Comparison of ENCODE assay signal across 8 mouse cellular contexts in the genomic region with DNA sequence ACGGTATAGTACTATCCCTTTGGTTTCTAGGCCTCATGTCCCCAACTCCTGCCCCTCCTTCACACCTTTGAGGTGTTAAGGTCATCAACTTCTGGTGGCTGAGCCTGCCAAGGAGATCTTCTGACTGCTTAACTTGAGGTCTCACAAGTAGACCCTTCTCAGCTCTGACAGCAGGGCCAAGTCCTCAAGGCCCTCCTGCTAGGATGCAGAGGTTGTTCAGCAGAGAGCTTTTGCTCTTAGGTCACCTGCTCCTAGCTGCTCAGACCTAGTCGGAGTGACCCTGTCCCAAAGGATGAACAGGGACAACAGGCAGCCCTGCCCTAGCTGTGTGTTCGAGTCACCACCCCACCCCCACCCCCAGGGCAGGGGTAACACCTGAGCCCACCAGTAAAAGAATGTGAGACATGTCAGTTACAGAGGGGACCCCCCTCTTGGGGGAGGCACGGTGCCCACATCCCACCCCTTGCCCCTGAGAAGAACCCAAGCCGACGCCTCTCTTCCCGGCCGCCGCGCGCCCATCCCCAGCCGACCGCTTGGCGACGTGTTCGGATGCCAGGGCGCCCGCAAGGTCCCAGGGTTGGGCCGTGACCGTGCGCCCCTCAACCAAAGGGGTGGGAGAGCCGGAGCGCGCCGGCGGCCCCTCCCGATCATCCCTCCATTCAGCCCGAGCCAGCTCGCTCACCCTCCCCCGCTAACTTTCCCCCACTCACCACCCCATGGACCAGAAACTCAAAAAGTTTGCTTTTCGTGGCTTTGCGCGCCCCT. TPM values are rescaled to one million over a fixed set of nuclear protein-coding genes. Genes with fewer than 3 reads are reported as not detected.
DNase-seq lines count a peak whose midpoint lies in the region; ATAC-seq lines count a peak whose summit lies in the region.

No protein-coding gene starts in this region.

- H3K9ac ChIP-seq in kidney, embryonic 16.5 days (replicated peaks; ENCODE audit: low read length): peak overlapping the region; percentile 91
- peak overlapping the region; percentile 84 for H3K9ac ChIP-seq in forebrain, embryonic 14.5 days (ENCODE audit: low read length)
- peak overlapping the region; percentile 92 for H3K9ac ChIP-seq in limb, embryonic 12.5 days (replicated peaks)

- no peak for DNase-seq in kidney, adult 11 months
- DNase-seq in adrenal gland, postnatal 36 days: peak; percentile 41 to 61
- DNase-seq in forebrain, embryonic 14.5 days (ENCODE audit: low spot score): peak; percentile 15
- DNase-seq in retina, postnatal 1 day: peak; percentile 11
- no peak for DNase-seq in layer of hippocampus, postnatal 10 days (ENCODE audit: low spot score in 2 of 2)

- H3K4me3 ChIP-seq in kidney, embryonic 16.5 days (ENCODE audit: low read length): peak overlapping the region; percentile 69
- H3K4me3 ChIP-seq in forebrain, embryonic 14.5 days (ENCODE audit: low read depth, low read length): peak overlapping the region; percentile 57
- peak overlapping the region; percentile 74 for H3K4me3 ChIP-seq in limb, embryonic 12.5 days (replicated peaks)

- no peaks in the 10 kb centered on the region for H3K9me3 ChIP-seq in kidney, embryonic 16.5 days (ENCODE audit: low read length)
- H3K9me3 ChIP-seq in forebrain, embryonic 14.5 days (replicated peaks; ENCODE audit: control insufficient read depth, low read length): no peaks in the 10 kb centered on the region
- no peaks in the 10 kb centered on the region for H3K9me3 ChIP-seq in limb, embryonic 12.5 days

- peak overlapping the region; percentile 86 for H3K4me2 ChIP-seq in kidney, embryonic 16.5 days (replicated peaks; ENCODE audit: low read depth, low read length)
- peak overlapping the region; percentile 94 for H3K4me2 ChIP-seq in forebrain, embryonic 14.5 days (ENCODE audit: low read length)
- H3K4me2 ChIP-seq in limb, embryonic 12.5 days: peak overlapping the region; percentile 90

- H3K27me3 ChIP-seq in kidney, embryonic 16.5 days (ENCODE audit: insufficient read depth, low read length): no peaks in the 10 kb centered on the region
- no peaks in the 10 kb centered on the region for H3K27me3 ChIP-seq in forebrain, embryonic 14.5 days (replicated peaks; ENCODE audit: control insufficient read depth, insufficient read depth, low read length)
- peaks cover 23% of the 10 kb centered on the region for H3K27me3 ChIP-seq in limb, embryonic 12.5 days

- peaks cover 78% of the 10 kb centered on the region for H3K4me1 ChIP-seq in kidney, embryonic 16.5 days (ENCODE audit: insufficient read depth, low read length)
- peaks cover 77% of the 10 kb centered on the region for H3K4me1 ChIP-seq in forebrain, embryonic 14.5 days (ENCODE audit: control insufficient read depth, insufficient read depth, low read length)
- H3K4me1 ChIP-seq in limb, embryonic 12.5 days (replicated peaks): peaks cover 84% of the 10 kb centered on the region

- H3K36me3 ChIP-seq in kidney, embryonic 16.5 days (ENCODE audit: insufficient read depth, low read length): no peaks in the 10 kb centered on the region
- H3K36me3 ChIP-seq in forebrain, embryonic 14.5 days (ENCODE audit: control insufficient read depth, insufficient read depth, low read length): no peaks in the 10 kb centered on the region
- peaks cover 2% of the 10 kb centered on the region; the same call in 1 of the 2 replicates for H3K36me3 ChIP-seq in limb, embryonic 12.5 days

- ATAC-seq in kidney, embryonic 16.5 days (ENCODE audit: low FRiP score, low TSS enrichment): no peak; the same call in 1 of the 2 replicates
- no peak for ATAC-seq in forebrain, embryonic 14.5 days
- ATAC-seq in limb, embryonic 12.5 days (ENCODE audit: insufficient number of reproducible peaks, insufficient read depth, low FRiP score, low TSS enrichment, low read depth): no peak
- ATAC-seq in inflammation-experienced regulatory T-cells, adult 6 months: no peak

- H3K27ac ChIP-seq in kidney, embryonic 16.5 days (ENCODE audit: low read length): peak overlapping the region; percentile 99
- peak overlapping the region; percentile 99 for H3K27ac ChIP-seq in forebrain, embryonic 14.5 days (ENCODE audit: low read depth, low read length)
- peak overlapping the region; percentile 100 for H3K27ac ChIP-seq in limb, embryonic 12.5 days

- WGBS in kidney, embryonic 16.5 days: 2% methylated on average over 23 of the region's 33 CpGs
- WGBS in forebrain, embryonic 14.5 days: 3% methylated on average over 27 of the region's 33 CpGs
- under 1% methylated on average over 33 of the region's 33 CpGs for WGBS in limb, embryonic 12.5 days

RNA-seq across cellular contexts. Expression of gene Chpf2, which starts 14.7 kb away (rescaled TPM):
- polyA plus RNA-seq in kidney, embryonic 16.5 days (2015; fragmentation: Nextera tagmentation; extraction: Ambion mirVana): 27.1 and 28.3 TPM in 2 replicates
- 10 to 100 TPM; 35.7 to 52.5 TPM for total RNA-seq in adrenal gland, postnatal 36 days (2021)
- 10.6 and 13.8 TPM in 2 replicates for polyA plus RNA-seq in forebrain, embryonic 14.5 days (2014; fragmentation: Nextera tagmentation; extraction: Ambion mirVana)
- polyA plus RNA-seq in limb, embryonic 12.5 days (2016; fragmentation: Nextera tagmentation; extraction: Ambion mirVana): 20.1 and 24.0 TPM in 2 replicates
- polyA plus RNA-seq in inflammation-experienced regulatory T-cells, adult 6 months (2017; shearing (Covaris generic)): 10 to 100 TPM in 2 of 3 experiments, 1 to 10 TPM in 1; 8.5 to 12.9 (median 10.0) TPM
- total RNA-seq in layer of hippocampus, postnatal 10 days (2021): 10 to 100 TPM; 54.6 to 64.1 TPM

RNA-seq across cellular contexts. Expression of gene Smarcd3, which starts 23.0 kb away (rescaled TPM):
- 24.5 and 25.0 TPM in 2 replicates for polyA plus RNA-seq in kidney, embryonic 16.5 days (2015; fragmentation: Nextera tagmentation; extraction: Ambion mirVana)
- total RNA-seq in adrenal gland, postnatal 36 days (2021): 10 to 100 TPM; 16.0 to 17.4 TPM
- polyA plus RNA-seq in forebrain, embryonic 14.5 days (2014; fragmentation: Nextera tagmentation; extraction: Ambion mirVana): 170 and 177 TPM in 2 replicates
- polyA plus RNA-seq in limb, embryonic 12.5 days (2016; fragmentation: Nextera tagmentation; extraction: Ambion mirVana): 68.5 and 72.6 TPM in 2 replicates
- polyA plus RNA-seq in inflammation-experienced regulatory T-cells, adult 6 months (2017; shearing (Covaris generic)): 1 to 10 TPM in 1 of 3 experiments, under 1 TPM in 2; 0.50 to 1.9 (median 0.69) TPM
- total RNA-seq in layer of hippocampus, postnatal 10 days (2021): 100 to 1,000 TPM; 136 to 148 TPM

RNA-seq across cellular contexts. Expression of gene Abcf2, which starts 24.0 kb away (rescaled TPM):
- 118 TPM in 2 replicates for polyA plus RNA-seq in kidney, embryonic 16.5 days (2015; fragmentation: Nextera tagmentation; extraction: Ambion mirVana)
- 10 to 100 TPM; 69.3 to 79.2 TPM for total RNA-seq in adrenal gland, postnatal 36 days (2021)
- 111 and 112 TPM in 2 replicates for polyA plus RNA-seq in forebrain, embryonic 14.5 days (2014; fragmentation: Nextera tagmentation; extraction: Ambion mirVana)
- polyA plus RNA-seq in limb, embryonic 12.5 days (2016; fragmentation: Nextera tagmentation; extraction: Ambion mirVana): 131 and 134 TPM in 2 replicates
- polyA plus RNA-seq in inflammation-experienced regulatory T-cells, adult 6 months (2017; shearing (Covaris generic)): 10 to 100 TPM; 52.1 to 67.7 (median 61.3) TPM
- total RNA-seq in layer of hippocampus, postnatal 10 days (2021): 10 to 100 TPM; 53.2 to 57.3 TPM

RNA-seq across cellular contexts. Expression of gene 4931409K22Rik, which starts 44.6 kb away (rescaled TPM):
- 0.16 and 0.41 TPM in 2 replicates for polyA plus RNA-seq in kidney, embryonic 16.5 days (2015; fragmentation: Nextera tagmentation; extraction: Ambion mirVana)
- not detected for total RNA-seq in adrenal gland, postnatal 36 days (2021)
- polyA plus RNA-seq in forebrain, embryonic 14.5 days (2014; fragmentation: Nextera tagmentation; extraction: Ambion mirVana): 0.06 and 0.09 TPM in 2 replicates
- 0.06 and 0.19 TPM in 2 replicates for polyA plus RNA-seq in limb, embryonic 12.5 days (2016; fragmentation: Nextera tagmentation; extraction: Ambion mirVana)
- polyA plus RNA-seq in inflammation-experienced regulatory T-cells, adult 6 months (2017; shearing (Covaris generic)): not detected
- total RNA-seq in layer of hippocampus, postnatal 10 days (2021): not detected

Comparison
In these comparisons a context has a peak if more than half of its experiments do, and no peak if none do; other contexts are left out.
1. DNase-seq: peak in adrenal gland, postnatal 36 days (2 of 2), forebrain, embryonic 14.5 days (single experiment) and retina, postnatal 1 day (single experiment); none in kidney, adult 11 months (single experiment) and layer of hippocampus, postnatal 10 days (0 of 2).
2. Peak in every context shown above with its lines, with median percentiles within 50 percentile points of each other: H3K27ac ChIP-seq, H3K4me2 ChIP-seq, H3K4me3 ChIP-seq and H3K9ac ChIP-seq.